8 mouse cellular contexts compared by ENCODE assay signal in the genomic region with DNA sequence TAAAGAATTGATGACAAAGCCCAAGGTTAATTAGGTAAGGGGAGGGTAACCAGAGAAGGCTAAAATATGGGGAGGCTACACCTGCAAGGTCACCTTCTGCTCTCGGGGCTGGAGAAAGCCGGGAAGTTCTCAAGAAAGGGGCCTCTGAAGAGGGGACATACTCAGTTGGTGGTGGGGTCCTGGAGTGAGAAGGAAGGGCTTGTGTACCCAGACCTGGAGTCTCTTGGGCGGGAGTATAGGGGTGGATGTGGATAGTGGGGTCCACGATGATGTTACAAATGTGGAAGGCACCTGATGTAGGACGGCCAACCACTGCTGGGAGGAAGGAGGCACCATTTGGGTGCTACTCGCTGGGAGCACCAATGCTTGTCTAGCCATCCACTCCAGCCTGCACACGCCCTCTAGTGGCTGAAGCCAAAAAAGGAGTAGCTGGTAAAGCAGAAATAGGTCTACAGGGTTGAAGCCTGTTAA. TPM values are rescaled to one million over a fixed set of nuclear protein-coding genes. Genes with fewer than 3 reads are reported as not detected.
DNase-seq lines count a peak whose midpoint lies in the region; ATAC-seq lines count a peak whose summit lies in the region.

No protein-coding gene starts in this region.

- intact Hi-C loops in gastrocnemius, postnatal 14 days (cut with DNase I; ENCODE audit: low total_unique reads) = loop anchor here (5.0 kb wide), 1 partner anchor 237 kb away; no protein-coding TSS in a partner anchor

- DNase-seq in urinary bladder, adult 18-20 months (ENCODE audit: low spot score in 2 of 2) = peak; percentile 38 to 54
- no peak for DNase-seq in urinary bladder, postnatal 10 days (ENCODE audit: low spot score)
- peak; percentile 86 for DNase-seq in embryo, embryonic 10.5 days (ENCODE audit: low spot score)
- peak; percentile 72 for DNase-seq in gastrocnemius, postnatal 14 days
- peak; percentile 84 for DNase-seq in induced T-regulatory cell, adult 2 months (ENCODE audit: low read depth)
- peak; percentile 80 for DNase-seq in left cerebral cortex, adult 18-20 months (ENCODE audit: low spot score in 2 of 2)
- DNase-seq in right cerebral cortex, postnatal 14 days = peak; percentile 76

- ATAC-seq in megakaryocyte-erythroid progenitor cell, adult 5-6 weeks (replicated peaks; ENCODE audit: low FRiP score, low TSS enrichment, poor library complexity, severe bottlenecking) = peak; percentile 85

RNA-seq across cellular contexts. Expression of a gene that starts 5.9 kb away (rescaled TPM):
- total RNA-seq in gastrocnemius, postnatal 14 days (2021) = not detected
- total RNA-seq in left cerebral cortex, adult 18-20 months (2021) = not detected
- total RNA-seq in megakaryocyte-erythroid progenitor cell, adult 5-6 weeks (2014; fragmentation: Nextera tagmentation) = not detected in 2 replicates
- total RNA-seq in megakaryocyte-erythroid progenitor cell, adult 5-6 weeks (2017) = not detected in 2 replicates

RNA-seq across cellular contexts. Expression of a gene that starts 34.4 kb away (rescaled TPM):
- total RNA-seq in gastrocnemius, postnatal 14 days (2021) = under 1 TPM in 1 of 2 experiments, not detected in 1; 0.06 TPM
- 10 to 100 TPM; 17.7 to 18.4 TPM for total RNA-seq in left cerebral cortex, adult 18-20 months (2021)
- not detected in 2 replicates for total RNA-seq in megakaryocyte-erythroid progenitor cell, adult 5-6 weeks (2014; fragmentation: Nextera tagmentation)
- 0.11 TPM in 1 of 2 replicates, not detected in the other for total RNA-seq in megakaryocyte-erythroid progenitor cell, adult 5-6 weeks (2017)

RNA-seq across cellular contexts. Expression of a gene that starts 34.4 kb away (rescaled TPM):
- total RNA-seq in gastrocnemius, postnatal 14 days (2021) = 10 to 100 TPM in 1 of 2 experiments, 1 to 10 TPM in 1; 8.7 to 10.6 TPM
- 10 to 100 TPM; 12.0 to 12.1 TPM for total RNA-seq in left cerebral cortex, adult 18-20 months (2021)
- 23.3 and 27.3 TPM in 2 replicates for total RNA-seq in megakaryocyte-erythroid progenitor cell, adult 5-6 weeks (2014; fragmentation: Nextera tagmentation)
- total RNA-seq in megakaryocyte-erythroid progenitor cell, adult 5-6 weeks (2017) = 34.8 and 44.3 TPM in 2 replicates

RNA-seq across cellular contexts. Expression of a gene that starts 46.1 kb away (rescaled TPM):
- total RNA-seq in gastrocnemius, postnatal 14 days (2021) = under 1 TPM in 1 of 2 experiments, not detected in 1; 0.09 TPM
- total RNA-seq in left cerebral cortex, adult 18-20 months (2021) = under 1 TPM; 0.93 to 0.98 TPM
- total RNA-seq in megakaryocyte-erythroid progenitor cell, adult 5-6 weeks (2014; fragmentation: Nextera tagmentation) = 0.59 and 1.2 TPM in 2 replicates
- total RNA-seq in megakaryocyte-erythroid progenitor cell, adult 5-6 weeks (2017) = not detected in 2 replicates

RNA-seq across cellular contexts. Expression of a gene that starts 46.2 kb away (rescaled TPM):
- total RNA-seq in gastrocnemius, postnatal 14 days (2021) = 1 to 10 TPM; 1.1 to 1.5 TPM
- 1 to 10 TPM; 9.0 to 9.1 TPM for total RNA-seq in left cerebral cortex, adult 18-20 months (2021)
- 11.1 and 12.1 TPM in 2 replicates for total RNA-seq in megakaryocyte-erythroid progenitor cell, adult 5-6 weeks (2014; fragmentation: Nextera tagmentation)
- 10.1 and 11.0 TPM in 2 replicates for total RNA-seq in megakaryocyte-erythroid progenitor cell, adult 5-6 weeks (2017)

Comparison
In these comparisons a context has a peak if more than half of its experiments do, and no peak if none do; other contexts are left out.
1. RNA of a gene that starts 34.4 kb away (total RNA-seq): 17.7 to 18.4 TPM in left cerebral cortex, adult 18-20 months; 0.06 TPM in gastrocnemius, postnatal 14 days and 0.11 TPM in megakaryocyte-erythroid progenitor cell, adult 5-6 weeks; every median in the first group is over 10 times any median in the second.